Mouse (Mus musculus) heart, adult 9 months (tissue): Measurements from ENCODE around the gene Tfap2c.

Experiments used
- DNase-seq, 2 experiments: peaks; one replicate each; pipeline ENCODE4 v3.0.0; 2022; ENCODE audit warnings: low spot score in 2 of 2

Gene Tfap2c

GRCm38 (mm10) chr2:172551081-172551720, 1.8 kb downstream of the Tfap2c start:
- DNase-seq: no peak

DNA sequence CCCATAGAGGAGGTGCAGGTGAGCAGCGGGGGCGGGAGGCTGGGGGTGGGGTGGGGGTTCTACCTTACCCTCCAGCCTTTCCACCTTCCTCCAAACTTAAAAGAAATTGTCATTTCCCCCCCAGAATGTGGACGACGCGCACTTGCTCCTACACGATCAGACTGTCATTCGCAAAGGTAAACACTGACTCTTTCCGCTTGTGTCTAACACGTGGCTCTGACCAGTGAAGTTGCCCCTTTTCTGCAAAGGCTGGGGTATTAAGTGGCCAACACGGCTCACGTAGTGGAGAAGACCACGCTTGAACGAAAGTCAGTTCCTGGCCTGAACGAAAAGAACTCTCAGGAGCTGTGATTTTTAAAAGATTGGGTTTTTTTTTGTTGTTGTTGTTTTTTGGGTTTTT, 2.5 kb downstream of the Tfap2c start:
- DNase-seq: no peak

GRCm38 (mm10) chr2:172552666-172553065, 3.3 kb downstream of the Tfap2c start:
- no peak for DNase-seq

DNA sequence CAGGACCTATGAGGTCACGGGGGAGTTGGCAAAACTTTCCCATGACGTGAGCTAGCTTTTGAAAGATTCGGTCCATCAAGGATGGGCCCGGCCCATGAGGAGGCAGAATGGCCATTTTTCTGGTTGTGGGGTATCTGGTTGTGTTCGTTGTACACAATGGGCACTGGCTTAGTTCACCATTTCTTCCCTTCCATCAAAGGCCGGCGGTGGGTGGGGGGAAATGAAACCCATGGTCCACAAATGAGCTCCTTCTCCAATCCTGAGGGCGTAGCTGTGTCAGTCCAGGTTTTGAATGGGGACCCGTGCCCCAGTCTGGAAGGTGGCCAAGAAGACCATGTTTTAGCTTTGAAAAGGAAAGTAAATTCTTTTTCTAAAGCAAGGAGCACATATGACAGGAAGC, 4.8 kb downstream of the Tfap2c start:
- DNase-seq: no peak

- DNase-seq: no peak
These were observed 9.5 kb downstream of the Tfap2c start for GRCm38 (mm10) chr2:172558674-172559468.

GRCm38 (mm10) chr2:172561016-172561415, 11.6 kb downstream of the Tfap2c start:
- DNase-seq: no peak

DNA sequence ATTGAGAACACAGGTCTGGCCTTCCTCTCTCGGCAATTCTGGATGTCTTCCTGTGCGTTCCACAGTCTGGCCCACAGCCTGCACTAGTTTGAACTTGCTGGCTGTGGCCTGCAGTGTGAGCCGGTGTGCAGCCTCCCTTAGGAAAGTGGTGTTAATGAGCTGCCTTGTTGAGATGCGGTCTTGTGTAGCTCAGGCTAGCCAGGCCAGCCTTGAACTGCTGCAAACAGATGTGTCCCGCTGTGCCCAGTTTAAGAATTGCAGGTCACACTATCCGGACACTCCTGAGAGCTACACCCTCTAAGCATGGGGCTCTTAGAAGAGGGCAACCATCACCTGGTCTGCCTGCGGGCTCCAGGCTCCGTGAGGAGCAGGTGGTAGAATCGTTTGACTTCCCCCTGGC, 18.4 kb downstream of the Tfap2c start:
- no peak for DNase-seq

DNA sequence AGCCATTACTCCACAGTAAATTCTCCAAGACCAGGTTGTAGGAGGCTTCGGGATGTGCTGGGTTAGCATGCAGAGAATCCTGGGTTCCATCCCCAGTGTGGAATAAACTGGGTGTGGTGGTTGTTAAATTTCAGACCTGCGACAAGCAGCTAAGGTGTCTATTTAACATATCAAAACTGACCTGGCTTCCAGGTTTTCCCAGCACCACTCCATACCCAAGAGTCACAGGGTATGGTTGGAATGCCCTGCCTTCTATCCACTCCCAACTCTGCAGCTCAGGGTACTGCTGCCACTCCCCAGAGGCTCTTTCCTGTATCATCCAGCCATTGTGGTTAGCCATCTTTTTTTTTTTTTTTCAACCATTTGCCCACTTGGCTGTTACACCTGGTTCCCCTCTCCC, 19.1 kb downstream of the Tfap2c start:
- no peak for DNase-seq

DNA sequence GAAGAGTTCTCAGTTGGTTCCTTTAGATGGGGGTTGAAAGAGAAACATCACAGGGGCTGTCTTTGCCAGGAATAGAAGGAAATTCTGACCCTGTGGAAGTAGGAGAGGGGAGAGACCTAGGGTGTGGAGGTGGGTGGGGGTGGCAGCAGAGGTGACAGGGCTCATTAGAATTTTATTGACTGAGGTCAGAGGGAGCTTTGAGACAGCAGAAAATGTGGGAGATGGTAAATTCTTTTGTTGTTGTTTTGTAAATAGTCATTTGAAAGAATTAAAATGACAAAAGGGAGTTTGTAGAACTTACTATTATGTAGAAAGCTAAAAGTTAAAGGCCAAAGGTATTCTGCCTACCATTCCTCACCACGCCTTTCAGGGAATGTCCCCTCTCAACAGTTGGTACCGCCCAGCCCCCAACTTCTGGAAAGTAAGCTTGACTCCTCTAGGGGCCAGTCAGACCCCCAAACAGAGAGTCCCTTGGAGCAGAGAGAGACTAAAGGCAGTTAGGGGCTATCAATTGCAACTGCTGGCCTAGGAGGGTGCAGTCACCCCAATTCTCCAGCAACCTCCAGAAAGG, 27.9 kb downstream of the Tfap2c start:
- no peak for DNase-seq

- DNase-seq: peak; percentile 7 to 15
These were observed 29.8 kb downstream of the Tfap2c start for GRCm38 (mm10) chr2:172579221-172579620.

DNA sequence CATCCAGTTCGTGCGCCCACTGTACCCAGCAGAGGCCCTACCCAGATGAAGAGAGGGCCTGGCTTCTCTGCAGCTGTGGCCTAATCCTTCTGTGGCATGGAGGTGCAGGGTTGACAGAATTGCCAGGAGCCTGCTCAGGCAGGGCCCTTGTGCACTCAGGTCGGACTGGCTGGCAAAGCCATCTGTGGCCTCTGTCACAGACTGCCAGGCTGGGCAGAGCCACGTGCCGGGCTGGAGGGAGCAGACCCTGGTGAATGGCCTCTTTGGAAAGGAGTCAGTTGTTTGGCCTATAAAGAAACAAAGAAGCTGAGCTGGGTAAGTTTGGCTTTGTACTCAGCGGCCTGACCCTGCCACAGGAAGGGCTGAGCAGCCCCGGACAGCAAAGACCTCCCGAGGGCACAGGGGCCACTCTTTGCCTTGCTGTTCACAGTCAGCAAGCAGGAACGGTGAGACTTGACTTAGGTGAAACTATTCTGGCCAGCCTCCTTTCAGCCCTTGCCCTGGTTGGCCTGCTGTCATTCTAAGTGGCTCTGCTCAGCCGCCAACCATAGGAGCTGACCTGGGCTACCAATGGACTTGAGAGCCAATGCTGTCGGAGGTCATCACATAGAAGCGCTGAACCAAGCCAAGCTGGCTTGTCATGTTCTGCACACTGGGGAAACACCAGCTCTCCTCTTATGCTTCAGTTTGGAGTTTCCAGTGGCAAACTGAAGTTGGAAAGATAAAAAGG, 31.3 kb downstream of the Tfap2c start:
- DNase-seq: no peak

- no peak for DNase-seq
These were observed 33.9 kb downstream of the Tfap2c start for GRCm38 (mm10) chr2:172583312-172583711.

DNA sequence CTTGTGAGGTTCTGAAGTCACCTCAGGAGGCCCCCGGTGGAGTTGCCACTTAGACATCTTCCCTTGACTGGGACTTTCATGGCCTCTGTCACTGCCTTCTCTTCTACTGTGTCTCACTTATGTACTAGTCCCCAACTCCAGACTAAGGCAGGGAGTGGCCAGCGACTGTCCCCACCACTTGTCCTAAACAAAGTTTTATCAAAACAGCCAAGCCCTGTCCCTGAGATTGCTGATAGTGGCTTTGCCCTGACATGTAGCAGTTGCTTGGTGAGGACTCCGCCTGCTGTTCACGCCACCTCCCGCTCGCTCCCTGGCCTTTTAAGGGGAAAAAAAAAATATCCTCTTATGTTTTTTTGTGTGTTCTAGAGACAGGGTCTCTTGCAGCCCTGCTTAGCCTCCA, 35.9 kb downstream of the Tfap2c start:
- no peak for DNase-seq

GRCm38 (mm10) chr2:172589048-172589447, 39.7 kb downstream of the Tfap2c start:
- DNase-seq: no peak

- DNase-seq: no peak
These were observed 41.4 kb downstream of the Tfap2c start for GRCm38 (mm10) chr2:172590839-172591238.

DNA sequence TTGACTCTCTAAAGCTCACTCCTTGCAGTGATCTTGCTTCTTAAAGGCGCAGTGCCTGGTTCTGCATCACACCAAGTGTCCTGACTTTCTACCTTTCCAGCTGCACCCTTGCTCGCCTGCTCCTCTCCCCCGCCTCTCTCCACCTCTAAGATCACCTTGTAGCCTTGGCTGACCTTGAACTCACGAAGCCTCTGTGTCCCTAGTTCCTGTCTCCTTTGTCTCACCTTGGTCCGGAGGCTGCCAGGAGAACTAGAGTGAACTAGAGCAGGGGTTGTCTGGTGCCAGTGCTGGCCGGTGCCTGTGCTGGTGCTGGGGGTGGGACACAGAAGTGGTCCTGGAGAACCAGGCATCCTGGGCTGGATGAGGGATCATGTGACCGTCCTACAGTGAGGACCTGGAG, 44.9 kb downstream of the Tfap2c start:
- DNase-seq: no peak

DNA sequence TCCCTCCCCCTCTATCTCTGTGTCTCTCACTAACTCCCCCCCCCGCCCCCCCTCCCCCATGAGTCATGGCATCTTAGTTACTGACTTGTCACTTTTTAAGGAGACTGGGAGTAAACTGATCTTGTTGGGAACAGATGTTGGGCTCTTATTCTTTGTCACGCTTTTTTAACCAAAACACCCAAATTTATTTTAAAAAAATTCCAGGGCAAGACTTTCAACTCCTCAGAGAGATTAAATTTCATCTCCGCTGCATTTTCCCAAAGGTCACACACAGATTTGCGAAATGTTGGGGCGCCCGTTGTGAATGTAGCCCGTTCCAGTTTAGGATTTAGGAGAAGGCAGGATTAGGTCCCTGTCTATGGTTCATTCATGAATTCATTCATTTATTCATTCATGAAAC, 47.7 kb downstream of the Tfap2c start:
- DNase-seq: no peak

DNA sequence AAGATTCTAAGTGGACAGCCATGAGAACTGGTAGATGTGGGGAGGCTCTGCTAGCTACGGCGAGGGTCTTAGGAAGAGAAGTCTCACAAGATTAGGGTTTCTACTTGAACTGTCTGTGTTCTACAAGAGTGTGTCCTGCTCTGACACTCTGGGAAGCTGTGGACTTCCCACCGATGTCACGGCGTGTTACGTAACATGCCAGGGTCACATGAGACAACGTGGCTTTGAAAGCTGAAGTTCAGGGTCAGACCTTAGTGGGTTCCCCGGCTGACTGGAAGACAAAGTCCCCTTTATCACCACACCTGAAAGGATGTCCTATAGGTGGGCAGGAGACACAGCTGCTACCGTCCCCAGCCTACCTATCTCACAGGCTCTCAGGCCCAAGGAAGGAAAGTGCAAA, 48.5 kb downstream of the Tfap2c start:
- DNase-seq: no peak

- DNase-seq: no peak
These were observed 55.2 kb downstream of the Tfap2c start for GRCm38 (mm10) chr2:172604625-172605024.

DNA sequence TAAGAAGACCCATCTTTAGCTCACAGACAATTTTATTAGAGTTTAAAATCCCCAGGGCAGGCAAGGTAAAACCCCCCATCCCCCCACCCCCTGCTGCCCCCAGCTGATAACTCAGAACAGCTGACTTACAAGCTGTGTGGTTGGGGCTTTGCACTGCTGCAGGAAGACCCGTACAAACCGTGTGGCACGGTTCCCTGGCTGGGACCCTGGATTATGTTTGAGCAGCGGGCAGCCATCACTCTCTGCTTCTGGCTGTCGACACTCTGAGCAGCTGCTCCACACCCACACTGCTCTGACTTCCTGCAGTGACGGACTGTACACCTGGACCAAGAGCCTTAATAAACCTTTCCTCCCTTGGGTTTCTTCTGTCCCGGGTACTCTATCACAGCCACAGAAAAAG, 56.2 kb downstream of the Tfap2c start:
- no peak for DNase-seq

GRCm38 (mm10) chr2:172607710-172608109, 58.3 kb downstream of the Tfap2c start:
- no peak for DNase-seq
